Mouse (Mus musculus) liver, adult 2 months (tissue): Measurements from ENCODE around the gene Anapc2. TPM values are rescaled to one million over a fixed set of nuclear protein-coding genes. Genes with fewer than 3 reads are reported as not detected.

ENCODE experiments used
- DNase-seq: peaks from one replicate; pipeline ENCODE4 v3.0.0-alpha.2; 2011; ENCODE audit warnings: low read depth, low spot score; ENCODE audit errors: extremely low read depth
- H3K27ac ChIP-seq: fragments of 200-500 bp; replicated peaks from 2 replicates; pipeline ENCODE4 v1.5.1; 2012; ENCODE audit warnings: low read depth, mild to moderate bottlenecking, control low read depth, inconsistent platforms, low read length; ENCODE audit not compliant: insufficient read depth
- H3K27me3 ChIP-seq: fragments of 200-500 bp; 2 replicates; pipeline ENCODE4 v1.6.1; 2012; ENCODE audit warnings: mild to moderate bottlenecking, moderate library complexity, low read length, inconsistent platforms; ENCODE audit not compliant: control insufficient read depth, insufficient read depth
- H3K36me3 ChIP-seq: fragments of 200-500 bp; 2 replicates; pipeline ENCODE4 v1.6.1; 2012; ENCODE audit warnings: low read length, inconsistent platforms; ENCODE audit not compliant: control insufficient read depth, insufficient read depth
- H3K4me1 ChIP-seq: fragments of 200-500 bp; 2 replicates; pipeline ENCODE4 v1.6.1; 2011; ENCODE audit warnings: low read length; ENCODE audit not compliant: control insufficient read depth, insufficient read depth
- H3K4me3 ChIP-seq: fragments of 200-500 bp; 2 replicates; pipeline ENCODE4 v1.5.1; 2011; ENCODE audit warnings: low read depth, mild to moderate bottlenecking, control low read depth, low read length, moderate library complexity; ENCODE audit not compliant: insufficient read depth
- H3K79me2 ChIP-seq: fragments of 200-500 bp; 2 replicates; pipeline ENCODE4 v1.6.1; 2012; ENCODE audit warnings: inconsistent platforms, mild to moderate bottlenecking, low read length, moderate library complexity; ENCODE audit not compliant: control insufficient read depth, insufficient read depth
- H3K9ac ChIP-seq: fragments of 200-500 bp; 2 replicates; pipeline ENCODE4 v1.6.1; 2012; ENCODE audit warnings: low read depth, mild to moderate bottlenecking, control low read depth, inconsistent platforms, low read length
- CTCF ChIP-seq: fragments of 200-500 bp; IDR thresholded peaks from 2 replicates; pipeline ENCODE4 v1.5.1; 2011; ENCODE audit warnings: low read depth, low read length, control low read depth
- POLR2A ChIP-seq: fragments of 200-500 bp; IDR thresholded peaks from 2 replicates; pipeline ENCODE4 v1.6.1; 2011; ENCODE audit warnings: low read length, control low read depth; ENCODE audit not compliant: insufficient read depth; ENCODE audit errors: extremely low read depth
- WGBS: fragments of 180-500 bp; shearing (Covaris S2); methylation state at CpG from one replicate; pipeline ENCODE4 v1.1.7; 2018; 5-methylcytosine and 5-hydroxymethylcytosine counted together
- polyA plus RNA-seq: library from polyadenylated mRNA; depleted of rRNA; stranded (reverse); fragments of >200 nt; gene quantifications from 2 replicates; pipeline ENCODE4 v1.2.3, GENCODE M21; 2012
- total RNA-seq: library from RNA; depleted of rRNA; stranded (reverse); fragments of >200 nt; gene quantifications from 2 replicates; pipeline ENCODE4 v1.2.3, GENCODE M21; 2014

Anapc2 gene
- total and polyA plus RNA-seq, 2 experiments: 24.0 to 52.1 TPM

DNA sequence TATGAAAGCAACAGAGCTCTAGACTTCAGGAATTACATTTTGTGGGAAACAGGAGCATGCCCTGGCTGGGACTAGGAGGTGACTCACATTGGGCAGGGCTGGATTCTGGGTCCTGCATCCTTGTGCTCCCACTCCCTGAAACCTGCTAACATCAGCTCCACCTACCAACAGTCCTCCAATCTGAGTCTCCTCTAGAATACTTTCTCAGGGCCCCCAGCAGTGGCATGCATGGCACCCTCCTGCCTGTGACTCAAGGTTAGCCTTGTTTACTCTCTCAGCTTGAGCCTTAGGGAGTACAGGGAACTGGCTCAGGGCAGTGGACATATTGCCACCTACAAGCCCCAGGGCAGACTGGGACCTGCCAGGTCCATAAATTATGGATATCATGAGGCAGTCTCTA lies 34.2 kb upstream of the Anapc2 start:
- H3K79me2 ChIP-seq: no peaks in the 10 kb centered on the region
- DNase-seq: no peak
- peaks cover 4% of the 10 kb centered on the region; the same call in 1 of the 2 replicates for H3K4me1 ChIP-seq
- no peak overlapping the region for H3K4me3 ChIP-seq
- TF ChIP-seq CTCF (no peak), POLR2A (no peak)
- H3K27ac ChIP-seq: no peak overlapping the region
- 0 out of 2 replicates have a peak, but pooled peaks cover 7% of the 10 kb centered on the region for H3K27me3 ChIP-seq
- no peak overlapping the region for H3K9ac ChIP-seq
- H3K36me3 ChIP-seq: no peaks in the 10 kb centered on the region

DNA sequence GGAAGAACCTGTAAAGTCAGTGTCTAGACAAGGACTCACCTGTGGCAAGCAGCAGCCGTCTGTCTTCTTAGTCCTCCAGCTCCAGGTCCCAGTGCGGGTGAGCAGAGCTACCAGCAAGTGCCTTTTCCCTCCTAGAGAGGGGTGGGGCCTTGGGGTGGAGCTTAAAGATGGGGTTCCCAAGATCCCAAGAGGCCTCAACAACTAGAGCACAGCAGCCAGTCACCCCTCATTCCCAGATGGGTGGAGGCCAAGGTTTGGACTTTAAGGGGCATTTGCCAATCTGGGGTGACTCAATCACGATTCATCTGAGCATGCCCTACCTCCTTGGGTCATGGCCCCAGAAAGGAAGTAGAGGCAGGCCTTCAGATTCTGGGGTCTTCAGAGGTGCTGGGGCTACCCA lies 32.5 kb upstream of the Anapc2 start:
- Histone ChIP-seq H3K36me3 (no peaks in the 10 kb centered on the region), H3K79me2 (no peaks in the 10 kb centered on the region), H3K27me3 (0 out of 2 replicates have a peak, but pooled peaks cover 7% of the 10 kb centered on the region), H3K9ac (no peak overlapping the region), H3K27ac (no peak overlapping the region), H3K4me3 (no peak overlapping the region), H3K4me1 (peaks cover 4% of the 10 kb centered on the region; the same call in 1 of the 2 replicates)
- no peak for DNase-seq
- 83% methylated on average over 3 of the region's 3 CpGs for WGBS
- TF ChIP-seq POLR2A (no peak), CTCF (no peak)

DNA sequence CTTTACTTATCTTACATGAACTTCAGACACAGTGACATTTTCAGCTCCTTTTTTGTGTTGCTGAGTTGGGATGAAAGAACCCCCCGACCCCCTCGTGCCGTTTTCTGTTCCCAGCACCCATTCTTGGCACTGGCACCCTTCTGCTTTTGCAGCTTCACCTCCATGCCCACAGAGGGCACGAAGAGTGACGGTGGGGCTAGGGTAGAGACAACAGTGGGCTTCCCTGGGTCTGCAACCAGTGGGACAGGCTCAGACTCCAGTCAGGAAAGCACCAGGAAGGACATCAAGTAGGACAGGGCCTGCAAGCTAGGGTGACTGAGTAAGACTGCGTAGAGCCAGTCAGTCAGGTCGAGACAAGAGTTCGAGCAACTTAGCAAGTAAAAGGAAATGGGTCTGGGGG lies 32.0 kb upstream of the Anapc2 start:
- Histone ChIP-seq H3K36me3 (no peaks in the 10 kb centered on the region), H3K4me1 (peaks cover 4% of the 10 kb centered on the region; the same call in 1 of the 2 replicates), H3K27ac (no peak overlapping the region), H3K4me3 (no peak overlapping the region), H3K9ac (no peak overlapping the region), H3K27me3 (0 out of 2 replicates have a peak, but pooled peaks cover 7% of the 10 kb centered on the region), H3K79me2 (no peaks in the 10 kb centered on the region)
- TF ChIP-seq POLR2A (no peak), CTCF (no peak)
- no peak for DNase-seq
- WGBS: 71% methylated on average over 8 of the region's 8 CpGs

- 4% methylated on average over 29 of the region's 29 CpGs for WGBS
- H3K27ac ChIP-seq: no peak overlapping the region
- peaks cover 4% of the 10 kb centered on the region; the same call in 1 of the 2 replicates for H3K4me1 ChIP-seq
- TF ChIP-seq POLR2A (no peak), CTCF (no peak)
- peak overlapping the region; percentile 36; the same call in 1 of the 2 replicates for H3K4me3 ChIP-seq
- 0 out of 2 replicates have a peak, but pooled peaks cover 7% of the 10 kb centered on the region for H3K27me3 ChIP-seq
- no peaks in the 10 kb centered on the region; the same call in 1 of the 2 replicates for H3K79me2 ChIP-seq
- no peaks in the 10 kb centered on the region for H3K36me3 ChIP-seq
- peak overlapping the region; percentile 6; the same call in 1 of the 2 replicates for H3K9ac ChIP-seq
- DNase-seq: no peak
Measured at GRCm38 (mm10) chr2:25240723-25241437, 31.4 kb upstream of the Anapc2 start.

GRCm38 (mm10) chr2:25241438-25241775 lies 30.9 kb upstream of the Anapc2 start:
- H3K27ac ChIP-seq: no peak overlapping the region
- WGBS: 17% methylated on average over 6 of the region's 6 CpGs
- H3K27me3 ChIP-seq: 0 out of 2 replicates have a peak, but pooled peaks cover 7% of the 10 kb centered on the region
- TF ChIP-seq POLR2A (no peak), CTCF (no peak)
- no peaks in the 10 kb centered on the region; the same call in 1 of the 2 replicates for H3K79me2 ChIP-seq
- peaks cover 4% of the 10 kb centered on the region; the same call in 1 of the 2 replicates for H3K4me1 ChIP-seq
- H3K4me3 ChIP-seq: no peak overlapping the region
- no peaks in the 10 kb centered on the region for H3K36me3 ChIP-seq
- H3K9ac ChIP-seq: no peak overlapping the region
- DNase-seq: no peak

DNA sequence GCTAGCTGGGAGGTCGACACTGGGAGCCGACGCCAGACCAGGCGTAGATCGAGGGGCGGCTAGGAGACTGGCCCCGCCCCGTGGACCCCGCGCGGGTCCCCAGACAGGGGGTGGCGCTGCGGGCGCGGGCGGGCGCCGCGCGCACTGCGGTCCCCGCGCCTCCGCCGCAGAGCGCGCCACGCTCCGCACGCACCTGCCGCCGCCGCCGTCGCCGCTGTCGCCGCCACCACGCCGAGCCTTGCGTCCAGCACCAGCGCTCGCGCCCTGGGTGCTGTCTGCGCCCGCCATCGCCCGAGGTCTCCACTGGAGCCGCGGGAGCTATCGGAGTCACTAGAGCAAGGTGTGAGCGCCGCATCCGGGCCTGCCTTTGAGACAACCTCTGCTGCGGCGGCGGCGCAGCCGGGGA lies 30.2 kb upstream of the Anapc2 start, which contains the start of the genes Rnf208 and Cysrt1:
Gene Rnf208 (plus strand): TSS at position 155 of the 406 bp plus-strand sequence.
Gene Cysrt1 (minus strand): TSS at position 352 of the 406 bp plus-strand sequence.
- 2% methylated on average over 59 of the region's 59 CpGs for WGBS
- Histone ChIP-seq H3K9ac (peak within 1 kb of the TSS; percentile 33; the same call in 1 of the 2 replicates), H3K36me3 (no peaks in the 10 kb centered on the region), H3K4me1 (peaks cover 4% of the 10 kb centered on the region; the same call in 1 of the 2 replicates), H3K27me3 (0 out of 2 replicates have a peak, but pooled peaks cover 7% of the 10 kb centered on the region), H3K79me2 (no peaks in the 10 kb centered on the region; the same call in 1 of the 2 replicates), H3K27ac (no peak within 1 kb of the TSS), H3K4me3 (peak within 1 kb of the TSS; percentile 24; the same call in 1 of the 2 replicates)
- TF ChIP-seq CTCF: no peak
- DNase-seq: no peak
